Mouse (Mus musculus): Measurements from ENCODE around the gene Oaz2. TPM values are rescaled to one million over a fixed set of nuclear protein-coding genes. Genes with fewer than 3 reads are reported as not detected.

Gene Oaz2
- polyA plus RNA-seq, 1 experiment from 2014 or later: 49.6 TPM

GRCm38 (mm10) chr9:65695646-65696045, 27.8 kb downstream of the Oaz2 start:
- Histone ChIP-seq H3K4me2 (no peak overlapping the region), H3K4me3 (replicated peaks) (no peak overlapping the region), H3K27me3 (no peaks in the 10 kb centered on the region), H3K9ac (no peak overlapping the region), H3K9me3 (replicated peaks) (no peaks in the 10 kb centered on the region), H3K27ac (no peak overlapping the region), H3K36me3 (peaks cover 66% of the 10 kb centered on the region), H3K4me1 (replicated peaks) (0 out of 2 replicates have a peak, but pooled peaks cover 2% of the 10 kb centered on the region)
- 74% methylated on average over 3 of the region's 3 CpGs for WGBS (ENCODE audit: insufficient replicate concordance)
- ATAC-seq (ENCODE audit: low read depth) (no peak), DNase-seq (no peak)

GRCm38 (mm10) chr9:65696337-65696736, 28.5 kb downstream of the Oaz2 start:
- Histone ChIP-seq H3K27me3 (no peaks in the 10 kb centered on the region), H3K9me3 (replicated peaks) (no peaks in the 10 kb centered on the region), H3K4me1 (replicated peaks) (0 out of 2 replicates have a peak, but pooled peaks cover 2% of the 10 kb centered on the region), H3K9ac (no peak overlapping the region), H3K36me3 (peaks cover 70% of the 10 kb centered on the region), H3K4me3 (replicated peaks) (no peak overlapping the region), H3K27ac (no peak overlapping the region), H3K4me2 (no peak overlapping the region)
- DNase-seq (no peak), ATAC-seq (ENCODE audit: low read depth) (no peak)

GRCm38 (mm10) chr9:65697356-65697755, 29.6 kb downstream of the Oaz2 start:
- 71% methylated on average over 7 of the region's 7 CpGs for WGBS (ENCODE audit: insufficient replicate concordance)
- DNase-seq: no peak

DNA sequence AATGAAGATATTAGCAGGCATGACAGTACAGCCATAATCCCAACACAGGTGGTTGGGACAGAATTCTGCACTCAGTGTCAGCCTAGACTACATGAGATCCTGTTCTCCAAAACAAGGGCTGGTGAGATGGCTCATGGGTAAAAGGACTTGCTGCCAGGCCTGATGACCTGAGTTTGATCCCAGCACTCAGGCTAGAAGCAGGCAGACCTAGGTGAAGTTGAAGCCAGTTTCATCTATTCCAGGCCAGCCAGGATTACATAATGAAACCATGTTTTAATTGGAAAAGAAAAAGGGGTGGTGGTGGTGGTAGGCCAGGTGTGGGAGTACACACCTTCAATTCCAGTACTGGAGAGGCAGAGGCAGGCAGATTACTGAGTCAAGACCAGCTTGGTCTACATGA, 30.2 kb downstream of the Oaz2 start:
- DNase-seq (no peak), ATAC-seq (ENCODE audit: low read depth) (no peak)
- Histone ChIP-seq H3K9me3 (replicated peaks) (no peaks in the 10 kb centered on the region), H3K36me3 (peaks cover 73% of the 10 kb centered on the region), H3K9ac (no peak overlapping the region), H3K4me1 (replicated peaks) (no peaks in the 10 kb centered on the region), H3K27me3 (no peaks in the 10 kb centered on the region), H3K27ac (no peak overlapping the region), H3K4me3 (replicated peaks) (no peak overlapping the region), H3K4me2 (no peak overlapping the region)

More at GRCm38 (mm10) chr9:65697356-65697755, 29.6 kb downstream of the Oaz2 start:
- H3K9me3 ChIP-seq (replicated peaks): no peaks in the 10 kb centered on the region
- H3K27me3 ChIP-seq: no peaks in the 10 kb centered on the region
- H3K27ac ChIP-seq: no peak overlapping the region
- no peak overlapping the region for H3K9ac ChIP-seq
- no peak for ATAC-seq (ENCODE audit: low read depth)
- H3K4me2 ChIP-seq: no peak overlapping the region
- 0 out of 2 replicates have a peak, but pooled peaks cover 2% of the 10 kb centered on the region for H3K4me1 ChIP-seq (replicated peaks)
- H3K36me3 ChIP-seq: peaks cover 72% of the 10 kb centered on the region
- no peak overlapping the region for H3K4me3 ChIP-seq (replicated peaks)

- WGBS (ENCODE audit: insufficient replicate concordance): 48% methylated on average over 6 of the region's 6 CpGs
- Histone ChIP-seq H3K4me1 (replicated peaks) (no peaks in the 10 kb centered on the region), H3K9ac (no peak overlapping the region), H3K27ac (no peak overlapping the region), H3K4me3 (replicated peaks) (no peak overlapping the region), H3K27me3 (no peaks in the 10 kb centered on the region), H3K36me3 (peaks cover 70% of the 10 kb centered on the region), H3K9me3 (replicated peaks) (no peaks in the 10 kb centered on the region), H3K4me2 (no peak overlapping the region)
- DNase-seq (no peak), ATAC-seq (ENCODE audit: low read depth) (no peak)
Observed at GRCm38 (mm10) chr9:65700504-65700903, 32.7 kb downstream of the Oaz2 start.

- DNase-seq: no peak
Observed at GRCm38 (mm10) chr9:65702286-65702685, 34.5 kb downstream of the Oaz2 start.

DNA sequence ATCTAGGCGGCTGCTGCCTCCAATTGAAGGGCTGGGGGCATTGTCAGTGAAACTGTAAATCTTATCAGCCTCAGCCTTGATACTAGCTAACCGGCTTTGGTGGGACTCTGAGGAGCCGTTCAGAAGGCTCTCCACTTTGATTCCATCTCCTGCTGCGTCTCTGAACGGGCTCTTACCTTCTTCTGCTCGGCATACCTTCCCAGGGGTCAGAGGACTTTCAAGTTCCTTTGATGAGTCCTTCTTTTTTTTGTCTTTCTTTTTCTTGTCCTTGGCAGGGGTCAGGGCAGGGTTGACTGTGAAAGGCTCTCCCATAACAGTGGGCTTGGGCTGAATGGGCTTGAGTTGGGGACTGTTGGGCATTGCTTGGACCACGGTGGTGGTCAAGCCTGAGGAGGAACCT, 35.4 kb downstream of the Oaz2 start:
- Histone ChIP-seq H3K4me2 (no peak overlapping the region), H3K4me1 (replicated peaks) (no peaks in the 10 kb centered on the region), H3K27ac (no peak overlapping the region), H3K9ac (no peak overlapping the region), H3K27me3 (no peaks in the 10 kb centered on the region), H3K4me3 (replicated peaks) (no peak overlapping the region), H3K36me3 (peaks cover 47% of the 10 kb centered on the region), H3K9me3 (replicated peaks) (no peaks in the 10 kb centered on the region)
- WGBS (ENCODE audit: insufficient replicate concordance): 73% methylated on average over 7 of the region's 7 CpGs
- DNase-seq: no peak
- no peak for ATAC-seq (ENCODE audit: low read depth)

More at GRCm38 (mm10) chr9:65702286-65702685, 34.5 kb downstream of the Oaz2 start:
- no peak overlapping the region for H3K4me2 ChIP-seq
- H3K9ac ChIP-seq: no peak overlapping the region
- no peak for ATAC-seq (ENCODE audit: low read depth)
- H3K9me3 ChIP-seq (replicated peaks): no peaks in the 10 kb centered on the region
- H3K4me3 ChIP-seq (replicated peaks): no peak overlapping the region
- no peaks in the 10 kb centered on the region for H3K4me1 ChIP-seq (replicated peaks)
- WGBS (ENCODE audit: insufficient replicate concordance): 87% methylated on average over 9 of the region's 9 CpGs
- no peaks in the 10 kb centered on the region for H3K27me3 ChIP-seq
- no peak overlapping the region for H3K27ac ChIP-seq
- H3K36me3 ChIP-seq: peaks cover 54% of the 10 kb centered on the region

DNA sequence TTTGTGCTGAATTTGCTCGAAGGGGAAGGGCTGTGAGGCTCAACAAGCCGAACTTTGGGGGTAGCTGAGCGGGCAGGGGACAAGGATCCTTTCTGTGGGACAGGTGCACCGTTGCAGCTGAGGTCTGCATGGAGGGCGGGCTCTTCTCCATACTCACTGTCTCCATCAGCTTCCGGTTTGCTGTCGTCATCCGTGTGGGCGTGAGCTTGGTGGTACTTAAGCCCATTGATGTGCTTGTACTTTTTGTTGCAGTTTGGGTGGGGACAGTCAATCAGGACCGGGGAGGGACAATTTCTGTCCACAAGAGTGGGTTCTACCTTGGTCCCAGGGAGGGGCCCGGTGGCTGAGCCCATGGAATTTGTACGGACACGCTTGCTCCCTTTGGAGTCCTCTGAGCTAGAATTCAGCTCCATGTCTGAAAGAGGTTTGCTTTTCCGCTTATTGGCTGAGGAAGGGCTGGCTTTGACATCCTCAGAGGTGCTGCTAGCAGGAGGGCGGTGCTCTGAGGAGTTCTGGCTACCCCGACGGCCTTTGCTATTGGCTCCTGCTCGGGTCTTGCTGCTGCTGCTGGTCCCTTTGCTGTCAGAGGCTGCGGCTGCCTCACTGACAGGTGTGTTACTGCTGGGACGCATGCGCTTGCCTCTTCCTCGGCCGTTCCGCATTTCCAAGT, 36.3 kb downstream of the Oaz2 start:
- ATAC-seq (ENCODE audit: low read depth) (no peak), DNase-seq (no peak)
- Histone ChIP-seq H3K9me3 (replicated peaks) (no peaks in the 10 kb centered on the region), H3K27ac (no peak overlapping the region), H3K27me3 (no peaks in the 10 kb centered on the region), H3K4me1 (replicated peaks) (no peaks in the 10 kb centered on the region), H3K36me3 (peaks cover 47% of the 10 kb centered on the region), H3K4me3 (replicated peaks) (no peak overlapping the region), H3K9ac (no peak overlapping the region), H3K4me2 (no peak overlapping the region)
- WGBS (ENCODE audit: insufficient replicate concordance): 89% methylated on average over 24 of the region's 24 CpGs

DNA sequence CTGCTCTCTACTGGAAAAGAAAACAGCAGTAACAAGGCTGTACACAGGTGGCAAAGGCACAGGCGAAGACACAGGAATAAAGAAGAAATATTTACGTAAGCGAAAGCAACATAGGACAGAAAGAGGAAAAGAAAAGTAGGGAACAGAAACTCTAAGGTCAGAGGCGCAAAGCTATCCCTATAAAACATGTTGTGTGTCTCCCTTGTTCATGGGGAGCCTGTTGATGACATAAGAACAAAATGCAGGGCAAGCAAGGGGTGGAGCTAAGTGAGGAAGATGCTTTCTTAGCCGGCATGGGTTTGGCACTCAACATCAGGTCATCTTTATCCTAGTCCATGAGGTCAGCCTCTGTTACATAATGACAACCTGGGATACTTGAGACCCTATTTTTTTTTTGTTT, 50.4 kb downstream of the Oaz2 start:
- no peak overlapping the region for H3K4me2 ChIP-seq
- H3K36me3 ChIP-seq: no peaks in the 10 kb centered on the region
- H3K27ac ChIP-seq: no peak overlapping the region
- no peak overlapping the region for H3K4me3 ChIP-seq (replicated peaks)
- no peaks in the 10 kb centered on the region for H3K9me3 ChIP-seq (replicated peaks)
- H3K27me3 ChIP-seq: no peaks in the 10 kb centered on the region
- DNase-seq: no peak
- H3K9ac ChIP-seq: no peak overlapping the region
- ATAC-seq (ENCODE audit: low read depth): no peak
- 79% methylated on average over 5 of the region's 5 CpGs for WGBS (ENCODE audit: insufficient replicate concordance)
- H3K4me1 ChIP-seq (replicated peaks): 0 out of 2 replicates have a peak, but pooled peaks cover 4% of the 10 kb centered on the region

DNA sequence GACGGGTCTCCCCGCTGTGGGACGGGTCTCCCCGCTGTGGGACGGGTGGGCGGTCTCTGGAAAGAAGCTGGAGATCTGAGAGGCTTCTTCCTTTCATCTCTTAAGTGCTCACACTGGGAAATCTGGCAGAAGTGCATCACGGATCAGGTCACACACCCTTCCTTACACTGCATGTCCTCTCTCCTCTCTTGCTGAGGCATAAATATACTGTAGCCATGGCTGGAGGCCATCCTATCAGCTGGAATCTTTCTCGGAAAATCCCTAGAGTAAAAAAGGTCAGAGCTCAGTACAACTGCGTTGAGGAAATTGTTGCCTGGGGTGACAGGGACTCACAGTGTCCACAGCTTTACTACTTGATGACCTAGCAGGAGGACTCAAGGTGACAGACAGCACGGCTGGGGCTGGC, 53.4 kb downstream of the Oaz2 start:
- Histone ChIP-seq H3K9me3 (replicated peaks) (no peaks in the 10 kb centered on the region), H3K4me3 (replicated peaks) (no peak overlapping the region), H3K27ac (no peak overlapping the region), H3K36me3 (no peaks in the 10 kb centered on the region), H3K4me2 (no peak overlapping the region), H3K27me3 (no peaks in the 10 kb centered on the region), H3K9ac (no peak overlapping the region), H3K4me1 (replicated peaks) (peaks cover 22% of the 10 kb centered on the region)
- ATAC-seq (ENCODE audit: low read depth): no peak
- DNase-seq: no peak
- 80% methylated on average over 10 of the region's 10 CpGs for WGBS (ENCODE audit: insufficient replicate concordance)

- DNase-seq (no peak), ATAC-seq (ENCODE audit: low read depth) (no peak)
- WGBS (ENCODE audit: insufficient replicate concordance): 80% methylated on average over 8 of the region's 8 CpGs
- peaks cover 22% of the 10 kb centered on the region for H3K4me1 ChIP-seq (replicated peaks)
- H3K4me3 ChIP-seq (replicated peaks): no peak overlapping the region
- no peak overlapping the region for H3K27ac ChIP-seq
- H3K9ac ChIP-seq: no peak overlapping the region
- no peak overlapping the region for H3K4me2 ChIP-seq
- no peaks in the 10 kb centered on the region for H3K9me3 ChIP-seq (replicated peaks)
- no peaks in the 10 kb centered on the region for H3K36me3 ChIP-seq
- no peaks in the 10 kb centered on the region for H3K27me3 ChIP-seq
Observed at GRCm38 (mm10) chr9:65724471-65725290, 56.9 kb downstream of the Oaz2 start.

GRCm38 (mm10) chr9:65725291-65725622, 57.5 kb downstream of the Oaz2 start:
- Histone ChIP-seq H3K4me2 (no peak overlapping the region), H3K36me3 (no peaks in the 10 kb centered on the region), H3K9ac (no peak overlapping the region), H3K4me3 (replicated peaks) (no peak overlapping the region), H3K27me3 (no peaks in the 10 kb centered on the region), H3K27ac (no peak overlapping the region), H3K9me3 (replicated peaks) (no peaks in the 10 kb centered on the region), H3K4me1 (replicated peaks) (peaks cover 22% of the 10 kb centered on the region)
- 25% methylated on average over 4 of the region's 4 CpGs for WGBS (ENCODE audit: insufficient replicate concordance)
- ATAC-seq (ENCODE audit: low read depth) (no peak), DNase-seq (no peak)

All from liver, embryonic 13.5 days (tissue).